Mouse (Mus musculus): ENCODE results near the gene Nacc1.

GRCm38 (mm10) chr8:84700941-84701911 is 13.6 kb upstream of the Nacc1 start, which contains the start of gene Lyl1:
- TF ChIP-seq POLR2A (IDR thresholded peaks at IDR 0.05; ENCODE audit: control insufficient read depth, extremely low read depth, insufficient read depth, low read length, poor library complexity) = no peak
- TF ChIP-seq CTCF (IDR thresholded peaks at IDR 0.05; ENCODE audit: borderline replicate concordance, control insufficient read depth, extremely low read depth, insufficient read depth, low read length, poor library complexity) = no peak

Measured in thymus, adult 2 months (tissue).